Comparison of ENCODE assay signal across 10 mouse cellular contexts in the genomic region with DNA sequence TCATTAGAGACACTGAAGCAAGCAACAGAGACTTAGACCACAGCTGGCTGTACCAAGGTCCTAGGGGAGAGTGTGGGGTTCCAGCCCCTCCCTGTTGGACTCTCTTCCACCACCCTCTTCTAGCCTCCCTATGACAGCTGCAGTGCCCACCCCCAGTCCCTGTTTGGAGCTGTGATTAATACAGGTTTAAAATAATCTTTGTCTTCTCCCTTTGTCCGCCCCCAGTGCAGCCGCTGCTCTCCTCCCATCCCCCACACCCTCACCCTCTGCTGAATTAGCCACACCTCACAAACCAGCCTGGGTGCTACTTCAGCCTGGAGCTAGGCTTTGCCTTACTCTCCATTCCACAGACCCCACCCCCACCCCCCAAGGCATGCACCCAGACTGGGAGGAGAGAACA.
DNase-seq lines count a peak whose midpoint lies in the region; ATAC-seq and TF ChIP-seq lines count a peak whose summit lies in the region.
"Had no signal": no experiment of that assay in that cellular context is flagged by ENCODE, and none has a peak within 500 bp of the region (broad histone marks: within the 10 kb centered on the region; RNA-seq: fewer than 3 reads in every experiment).

No protein-coding gene starts in this region.

- 0 out of 2 replicates have a peak overlapping the region, but pooled peaks have one; percentile 33 for H3K27ac ChIP-seq in hindbrain, embryonic 11.5 days (ENCODE audit: low read depth, low read length)
- no peak overlapping the region for H3K27ac ChIP-seq in midbrain, embryonic 16.5 days (ENCODE audit: low read length)
- H3K27ac ChIP-seq in lung, postnatal 0 days (ENCODE audit: low read length) = no peak overlapping the region

- no peak for TF ChIP-seq EP300 in lung, postnatal 0 days (IDR thresholded peaks at IDR 0.05)

- H3K4me2 ChIP-seq in hindbrain, embryonic 11.5 days (replicated peaks; ENCODE audit: low read depth, low read length) = no peak overlapping the region
- H3K4me2 ChIP-seq in midbrain, embryonic 16.5 days (ENCODE audit: low read length) = no peak overlapping the region
- no peak overlapping the region for H3K4me2 ChIP-seq in lung, postnatal 0 days (replicated peaks; ENCODE audit: low read depth, low read length)

- H3K9ac ChIP-seq in hindbrain, embryonic 11.5 days (ENCODE audit: low read depth, low read length) = 0 out of 2 replicates have a peak overlapping the region, but pooled peaks have one; percentile 12
- no peak overlapping the region for H3K9ac ChIP-seq in midbrain, embryonic 16.5 days (ENCODE audit: low read depth, low read length)
- H3K9ac ChIP-seq in lung, postnatal 0 days (replicated peaks; ENCODE audit: low read depth) = no peak overlapping the region

- no peak overlapping the region for H3K4me3 ChIP-seq in hindbrain, embryonic 11.5 days (ENCODE audit: low read depth, low read length)
- H3K4me3 ChIP-seq in midbrain, embryonic 16.5 days (ENCODE audit: low read depth, low read length) = no peak overlapping the region
- H3K4me3 ChIP-seq in lung, postnatal 0 days (ENCODE audit: low read depth, low read length) = no peak overlapping the region
- H3K4me3 ChIP-seq: erythroblast, embryonic 14.5 days had no signal

- WGBS in hindbrain, embryonic 11.5 days = 37% methylated on average over 2 of the region's 2 CpGs
- WGBS in midbrain, embryonic 16.5 days = 28% methylated on average over 2 of the region's 2 CpGs
- WGBS in lung, postnatal 0 days = 28% methylated on average over 2 of the region's 2 CpGs

- no peak for TF ChIP-seq CTCF in brain, embryonic 14.5 days (IDR thresholded peaks at IDR 0.05; ENCODE audit: borderline replicate concordance, extremely low read depth, insufficient read depth, insufficient read length)
- no peak for TF ChIP-seq CTCF in lung, postnatal 0 days (IDR thresholded peaks at IDR 0.05)

- no peaks in the 10 kb centered on the region for H3K36me3 ChIP-seq in hindbrain, embryonic 11.5 days (ENCODE audit: control insufficient read depth, insufficient read depth, low read length)
- H3K36me3 ChIP-seq in midbrain, embryonic 16.5 days (ENCODE audit: control insufficient read depth, insufficient read depth, low read length) = no peaks in the 10 kb centered on the region
- H3K36me3 ChIP-seq in lung, postnatal 0 days (ENCODE audit: insufficient read depth, low read length) = no peaks in the 10 kb centered on the region

- TF ChIP-seq POLR2A in brain, embryonic 14.5 days (IDR thresholded peaks at IDR 0.05; ENCODE audit: borderline replicate concordance, extremely low read depth, insufficient read depth, insufficient read length, poor library complexity, severe bottlenecking) = no peak

- peak; percentile 79 for ATAC-seq in hindbrain, embryonic 11.5 days (ENCODE audit: low FRiP score)
- peak; percentile 41 for ATAC-seq in midbrain, embryonic 16.5 days
- no peak for ATAC-seq in cerebellum, adult (ENCODE audit: insufficient number of reproducible peaks, low FRiP score, low TSS enrichment)
- ATAC-seq in lung, postnatal 0 days = no peak
- ATAC-seq in CD4-positive, CD25-positive, alpha-beta regulatory T cell, adult 4 months = no peak

- H3K9me3 ChIP-seq in hindbrain, embryonic 11.5 days (ENCODE audit: control insufficient read depth, low read length) = no peaks in the 10 kb centered on the region
- no peaks in the 10 kb centered on the region for H3K9me3 ChIP-seq in midbrain, embryonic 16.5 days (replicated peaks; ENCODE audit: control insufficient read depth, low read length, poor library complexity, severe bottlenecking)
- H3K9me3 ChIP-seq in lung, postnatal 0 days (ENCODE audit: low read length) = no peaks in the 10 kb centered on the region

- H3K4me1 ChIP-seq in hindbrain, embryonic 11.5 days (replicated peaks; ENCODE audit: control insufficient read depth, insufficient read depth, low read length) = peaks cover 2% of the 10 kb centered on the region; the same call in 1 of the 2 replicates
- peaks cover 5% of the 10 kb centered on the region; the same call in 1 of the 2 replicates for H3K4me1 ChIP-seq in midbrain, embryonic 16.5 days (ENCODE audit: control insufficient read depth, insufficient read depth, low read length)
- no peaks in the 10 kb centered on the region for H3K4me1 ChIP-seq in lung, postnatal 0 days (ENCODE audit: insufficient read depth, low read depth, low read length)

- no peaks in the 10 kb centered on the region for H3K27me3 ChIP-seq in hindbrain, embryonic 11.5 days (ENCODE audit: control insufficient read depth, insufficient read depth, low read length)
- no peaks in the 10 kb centered on the region for H3K27me3 ChIP-seq in midbrain, embryonic 16.5 days (ENCODE audit: control insufficient read depth, insufficient read depth, low read depth, low read length)
- H3K27me3 ChIP-seq in lung, postnatal 0 days (replicated peaks; ENCODE audit: insufficient read depth, low read length) = no peaks in the 10 kb centered on the region

- peak; percentile 27 for DNase-seq in kidney, postnatal 10 days
- DNase-seq in kidney, postnatal 36 days = no peak
- DNase-seq in brain, embryonic 14.5 days (ENCODE audit: low read depth) = peak; percentile 44
- peak; percentile 41 for DNase-seq in hindbrain, embryonic 11.5 days (ENCODE audit: low spot score)
- no peak for DNase-seq in lung, postnatal 0 days (ENCODE audit: low spot score)
- DNase-seq: liver had no signal

Comparison
In these comparisons a context has a peak if more than half of its experiments do, and no peak if none do; other contexts are left out.
1. DNase-seq: peak in kidney, postnatal 10 days (single experiment), brain, embryonic 14.5 days (single experiment) and hindbrain, embryonic 11.5 days (single experiment); none in kidney, postnatal 36 days (0 of 2) and lung, postnatal 0 days (single experiment).
2. ATAC-seq: peak in hindbrain, embryonic 11.5 days (single experiment) and midbrain, embryonic 16.5 days (single experiment); none in cerebellum, adult (single experiment), lung, postnatal 0 days (single experiment) and CD4-positive, CD25-positive, alpha-beta regulatory T cell, adult 4 months (single experiment).